Comparison of ENCODE assay signal across 8 mouse cellular contexts in the genomic region with DNA sequence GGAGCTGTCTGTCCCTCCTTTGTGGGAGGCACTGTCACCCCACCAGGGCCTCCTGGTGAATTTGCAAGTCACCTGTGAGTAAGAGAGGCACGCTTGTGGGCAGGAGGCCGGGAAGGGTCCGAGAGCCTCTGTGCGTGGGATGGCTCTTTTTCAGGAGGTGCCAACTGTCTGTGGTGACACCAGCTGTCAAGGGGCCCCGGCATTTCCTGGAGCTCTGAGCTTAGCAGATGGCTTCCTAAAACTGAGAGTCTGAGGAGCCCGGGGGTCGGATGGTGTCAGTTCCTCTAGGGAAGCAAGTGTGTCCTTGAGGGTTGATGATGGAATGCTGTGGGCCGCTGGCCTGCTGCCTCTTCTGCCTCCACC. TPM values are rescaled to one million over a fixed set of nuclear protein-coding genes. Genes with fewer than 3 reads are reported as not detected.
DNase-seq lines count a peak whose midpoint lies in the region; ATAC-seq lines count a peak whose summit lies in the region.

No protein-coding gene starts in this region.

- no peak overlapping the region for H3K4me2 ChIP-seq in hindbrain, embryonic 15.5 days
- peak overlapping the region; percentile 70 for H3K4me2 ChIP-seq in liver, embryonic 12.5 days

- H3K9me3 ChIP-seq in hindbrain, embryonic 15.5 days, result no peaks in the 10 kb centered on the region
- H3K9me3 ChIP-seq in liver, embryonic 12.5 days (replicated peaks), result no peaks in the 10 kb centered on the region

- no peaks in the 10 kb centered on the region for H3K27me3 ChIP-seq in hindbrain, embryonic 15.5 days
- H3K27me3 ChIP-seq in liver, embryonic 12.5 days (replicated peaks), result peaks cover 4% of the 10 kb centered on the region; the same call in 1 of the 2 replicates

- no peak overlapping the region for H3K4me3 ChIP-seq in hindbrain, embryonic 15.5 days
- H3K4me3 ChIP-seq in liver, embryonic 12.5 days, result no peak overlapping the region

- H3K4me1 ChIP-seq in hindbrain, embryonic 15.5 days (replicated peaks), result peaks cover 48% of the 10 kb centered on the region
- H3K4me1 ChIP-seq in liver, embryonic 12.5 days, result peaks cover 85% of the 10 kb centered on the region

- peak; percentile 72 for DNase-seq in left cerebral cortex, postnatal 4 days
- no peak for DNase-seq in left cerebral cortex, adult 8-10 months (ENCODE audit: low spot score in 2 of 2)
- peak; percentile 97 for DNase-seq in cerebellum, adult 9-10 months
- DNase-seq in thymus, postnatal 10 days (ENCODE audit: low spot score in 2 of 2), result peak; percentile 72 to 74
- DNase-seq in testis, postnatal 14 days (ENCODE audit: low spot score), result no peak
- DNase-seq in gastrocnemius, postnatal 4 days (ENCODE audit: low spot score in 2 of 2), result no peak

- peak overlapping the region; percentile 47 for H3K27ac ChIP-seq in hindbrain, embryonic 15.5 days (replicated peaks)
- H3K27ac ChIP-seq in liver, embryonic 12.5 days, result peak overlapping the region; percentile 85

- no peak for ATAC-seq in hindbrain, embryonic 15.5 days (ENCODE audit: low FRiP score, low read depth)
- no peak for ATAC-seq in liver, embryonic 12.5 days

- H3K9ac ChIP-seq in hindbrain, embryonic 15.5 days, result no peak overlapping the region
- H3K9ac ChIP-seq in liver, embryonic 12.5 days, result 0 out of 2 replicates have a peak overlapping the region, but pooled peaks have one; percentile 29

- intact Hi-C loops in left cerebral cortex, postnatal 4 days (cut with DNase I), result no loop called here

- 61% methylated on average over 8 of the region's 8 CpGs for WGBS in hindbrain, embryonic 15.5 days
- WGBS in liver, embryonic 12.5 days (ENCODE audit: insufficient replicate concordance), result 16% methylated on average over 8 of the region's 8 CpGs

- no peaks in the 10 kb centered on the region for H3K36me3 ChIP-seq in hindbrain, embryonic 15.5 days
- peaks cover 5% of the 10 kb centered on the region; the same call in 1 of the 2 replicates for H3K36me3 ChIP-seq in liver, embryonic 12.5 days

RNA-seq across cellular contexts. Expression of a gene that starts 24.0 kb away (rescaled TPM):
- 10 to 100 TPM; 23.9 to 24.7 TPM for total RNA-seq in left cerebral cortex, postnatal 4 days (2021)
- 10 to 100 TPM; 18.3 to 27.8 (median 22.9) TPM for total RNA-seq in left cerebral cortex, adult 8-10 months (2022)
- 22.0 and 24.3 TPM in 2 replicates for polyA plus RNA-seq in hindbrain, embryonic 15.5 days (2015; fragmentation: Nextera tagmentation; extraction: Ambion mirVana)
- 17.4 and 20.1 TPM in 2 replicates for polyA plus RNA-seq in liver, embryonic 12.5 days (2016; fragmentation: Nextera tagmentation; extraction: Ambion mirVana)
- 100 to 1,000 TPM; 170 to 175 TPM for total RNA-seq in gastrocnemius, postnatal 4 days (2021)

RNA-seq across cellular contexts. Expression of a gene that starts 28.8 kb away (rescaled TPM):
- total RNA-seq in left cerebral cortex, postnatal 4 days (2021), result 100 to 1,000 TPM; 657 to 680 TPM
- total RNA-seq in left cerebral cortex, adult 8-10 months (2022), result 100 to 1,000 TPM; 188 to 223 (median 203) TPM
- polyA plus RNA-seq in hindbrain, embryonic 15.5 days (2015; fragmentation: Nextera tagmentation; extraction: Ambion mirVana), result 801 and 847 TPM in 2 replicates
- 1,698 and 1,725 TPM in 2 replicates for polyA plus RNA-seq in liver, embryonic 12.5 days (2016; fragmentation: Nextera tagmentation; extraction: Ambion mirVana)
- 1,000 to 10,000 TPM; 1,089 to 1,227 TPM for total RNA-seq in gastrocnemius, postnatal 4 days (2021)

RNA-seq across cellular contexts. Expression of a gene that starts 34.6 kb away (rescaled TPM):
- total RNA-seq in left cerebral cortex, postnatal 4 days (2021), result 10 to 100 TPM; 85.8 to 87.0 TPM
- 10 to 100 TPM; 60.7 to 71.6 (median 61.4) TPM for total RNA-seq in left cerebral cortex, adult 8-10 months (2022)
- polyA plus RNA-seq in hindbrain, embryonic 15.5 days (2015; fragmentation: Nextera tagmentation; extraction: Ambion mirVana), result 40.6 and 44.4 TPM in 2 replicates
- 36.7 and 38.0 TPM in 2 replicates for polyA plus RNA-seq in liver, embryonic 12.5 days (2016; fragmentation: Nextera tagmentation; extraction: Ambion mirVana)
- 10 to 100 TPM; 48.8 to 50.7 TPM for total RNA-seq in gastrocnemius, postnatal 4 days (2021)

RNA-seq across cellular contexts. Expression of a gene that starts 45.9 kb away (rescaled TPM):
- 10 to 100 TPM; 28.4 to 31.5 TPM for total RNA-seq in left cerebral cortex, postnatal 4 days (2021)
- total RNA-seq in left cerebral cortex, adult 8-10 months (2022), result 10 to 100 TPM; 27.1 to 38.6 (median 33.1) TPM
- polyA plus RNA-seq in hindbrain, embryonic 15.5 days (2015; fragmentation: Nextera tagmentation; extraction: Ambion mirVana), result 27.3 and 32.2 TPM in 2 replicates
- polyA plus RNA-seq in liver, embryonic 12.5 days (2016; fragmentation: Nextera tagmentation; extraction: Ambion mirVana), result 6.3 and 7.5 TPM in 2 replicates
- 10 to 100 TPM; 13.4 to 16.8 TPM for total RNA-seq in gastrocnemius, postnatal 4 days (2021)

Comparison
In these comparisons a context has a peak if more than half of its experiments do, and no peak if none do; other contexts are left out.
1. DNase-seq: peak in left cerebral cortex, postnatal 4 days (single experiment), cerebellum, adult 9-10 months (single experiment) and thymus, postnatal 10 days (2 of 2); none in left cerebral cortex, adult 8-10 months (0 of 2), testis, postnatal 14 days (single experiment) and gastrocnemius, postnatal 4 days (0 of 2).
2. RNA of a gene that starts 24.0 kb away (total RNA-seq): 170 to 175 TPM in gastrocnemius, postnatal 4 days; 23.9 to 24.7 TPM in left cerebral cortex, postnatal 4 days and 18.3 to 27.8 TPM in left cerebral cortex, adult 8-10 months; every median in the first group is over 4 times any median in the second.